Mouse (Mus musculus) embryonic facial prominence, embryonic 15.5 days (tissue): ENCODE data around the gene Rnft2. TPM values are rescaled to one million over a fixed set of nuclear protein-coding genes. Genes with fewer than 3 reads are reported as not detected.

ENCODE experiments used
- ATAC-seq: fragments of 200-750 bp; cut with Nextera tagmentation; 2 replicates; pipeline ENCODE4 v1.8.0; 2017; ENCODE audit warnings: low read depth, moderate TSS enrichment; ENCODE audit not compliant: insufficient number of reproducible peaks, low FRiP score, low TSS enrichment
- H3K27ac ChIP-seq: fragments of 300-500 bp; sonication (generic); replicated peaks from 2 replicates; pipeline ENCODE4 v1.5.1; 2015; ENCODE audit warnings: mild to moderate bottlenecking, inconsistent platforms
- H3K27me3 ChIP-seq: fragments of 300-500 bp; sonication (generic); 2 replicates; pipeline ENCODE4 v1.6.1; 2015; ENCODE audit warnings: inconsistent platforms
- H3K36me3 ChIP-seq: fragments of 300-500 bp; sonication (generic); 2 replicates; pipeline ENCODE4 v1.6.1; 2015; ENCODE audit warnings: mild to moderate bottlenecking, inconsistent platforms
- H3K4me1 ChIP-seq: fragments of 300-500 bp; sonication (generic); 2 replicates; pipeline ENCODE4 v1.6.1; 2015; ENCODE audit warnings: inconsistent platforms
- H3K4me2 ChIP-seq: fragments of 300-500 bp; sonication (generic); replicated peaks from 2 replicates; pipeline ENCODE4 v1.6.1; 2015; ENCODE audit warnings: mild to moderate bottlenecking, inconsistent platforms
- H3K4me3 ChIP-seq: fragments of 300-500 bp; sonication (generic); replicated peaks from 2 replicates; pipeline ENCODE4 v1.5.1; 2015; ENCODE audit warnings: mild to moderate bottlenecking, inconsistent platforms
- H3K9ac ChIP-seq: fragments of 300-500 bp; sonication (generic); 2 replicates; pipeline ENCODE4 v1.6.1; 2015; ENCODE audit warnings: inconsistent platforms
- H3K9me3 ChIP-seq: fragments of 300-500 bp; sonication (generic); replicated peaks from 2 replicates; pipeline ENCODE4 v1.6.1; 2016; ENCODE audit warnings: inconsistent platforms
- WGBS: fragments of 180-500 bp; shearing (Covaris S2); methylation state at CpG from one replicate; pipeline ENCODE4 v1.1.7; 2015; 5-methylcytosine and 5-hydroxymethylcytosine counted together
- polyA plus RNA-seq: library from polyadenylated mRNA; unstranded; fragments of >200 nt; fragmentation: Nextera tagmentation; extraction: Ambion mirVana; gene quantifications from 2 replicates; pipeline ENCODE4 v1.2.1, GENCODE M21; 2015

Gene Rnft2
- polyA plus RNA-seq, 1 experiment from 2014 or later: 4.3 TPM

DNA sequence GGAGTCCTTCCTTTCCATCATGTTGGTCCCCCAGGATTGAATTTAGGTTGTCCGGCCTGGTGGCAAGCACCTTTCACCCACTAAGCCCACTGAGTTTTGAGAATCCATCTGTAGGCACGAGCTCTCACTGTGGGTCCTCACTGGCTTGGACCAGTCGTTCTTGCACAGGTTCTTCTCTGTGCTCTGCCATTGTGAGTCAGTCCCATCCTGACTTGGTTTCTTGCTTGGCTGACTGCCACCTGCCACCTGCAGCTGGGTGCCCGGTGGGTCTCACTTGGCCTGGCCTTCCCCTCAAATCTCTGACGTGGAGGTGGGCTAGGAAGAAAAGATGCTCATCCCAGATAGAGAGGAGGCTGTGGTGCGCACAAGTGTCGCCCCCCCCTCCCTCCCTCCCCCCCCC is 6.1 kb upstream of the Rnft2 start:
- WGBS: 77% methylated on average over 7 of the region's 7 CpGs

DNA sequence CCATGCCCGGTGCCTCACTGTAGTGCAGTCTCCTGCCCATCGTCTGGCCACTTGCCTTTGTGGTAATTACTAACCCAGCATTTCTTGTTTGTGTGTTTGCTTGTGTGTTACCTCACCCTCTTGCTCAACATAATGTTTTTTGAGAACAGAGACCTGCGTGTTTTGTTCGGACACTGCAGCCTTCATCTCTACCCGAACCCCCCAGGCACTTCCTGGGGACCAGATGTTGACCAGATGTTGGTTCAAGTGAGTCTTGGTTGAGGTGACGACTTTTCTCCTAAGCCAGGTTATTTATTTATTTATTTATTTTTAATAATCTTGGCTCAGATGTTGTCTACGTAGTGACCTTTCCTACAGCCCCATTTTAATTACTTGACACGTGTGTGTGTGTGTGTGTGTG is 2.5 kb upstream of the Rnft2 start:
- 51% methylated on average over 8 of the region's 8 CpGs for WGBS
- H3K4me2 ChIP-seq: no peak overlapping the region

More for the DNA sequence above, 6.1 kb upstream of the Rnft2 start:
- H3K27me3 ChIP-seq: no peaks in the 10 kb centered on the region
- H3K4me3 ChIP-seq: no peak overlapping the region
- H3K36me3 ChIP-seq: peaks cover 19% of the 10 kb centered on the region
- H3K4me1 ChIP-seq: peaks cover 12% of the 10 kb centered on the region
- no peak overlapping the region for H3K27ac ChIP-seq
- no peak overlapping the region for H3K4me2 ChIP-seq
- no peak for ATAC-seq
- no peaks in the 10 kb centered on the region for H3K9me3 ChIP-seq
- no peak overlapping the region for H3K9ac ChIP-seq

GRCm38 (mm10) chr5:118245606-118246308 is 841 bp upstream of the Rnft2 start:
- no peaks in the 10 kb centered on the region for H3K9me3 ChIP-seq
- no peaks in the 10 kb centered on the region for H3K27me3 ChIP-seq
- H3K9ac ChIP-seq: peak overlapping the region; percentile 75
- H3K4me1 ChIP-seq: peaks cover 27% of the 10 kb centered on the region
- peak overlapping the region; percentile 87 for H3K4me2 ChIP-seq
- H3K4me3 ChIP-seq: peak overlapping the region; percentile 85
- peak overlapping the region; percentile 81 for H3K27ac ChIP-seq
- peaks cover 33% of the 10 kb centered on the region for H3K36me3 ChIP-seq
- 4% methylated on average over 15 of the region's 15 CpGs for WGBS
- no peak for ATAC-seq

More for the DNA sequence above, 2.5 kb upstream of the Rnft2 start:
- Histone ChIP-seq H3K9ac (no peak overlapping the region), H3K36me3 (peaks cover 24% of the 10 kb centered on the region), H3K4me3 (no peak overlapping the region), H3K4me1 (peaks cover 27% of the 10 kb centered on the region), H3K9me3 (no peaks in the 10 kb centered on the region), H3K27ac (no peak overlapping the region), H3K27me3 (no peaks in the 10 kb centered on the region)
- ATAC-seq: no peak

GRCm38 (mm10) chr5:118239671-118240070 is 5.2 kb downstream of the Rnft2 start:
- no peak for ATAC-seq
- H3K9ac ChIP-seq: no peak overlapping the region
- H3K4me1 ChIP-seq: peaks cover 10% of the 10 kb centered on the region; the same call in 1 of the 2 replicates
- 87% methylated on average over 12 of the region's 12 CpGs for WGBS
- H3K27ac ChIP-seq: no peak overlapping the region
- H3K4me3 ChIP-seq: no peak overlapping the region
- H3K9me3 ChIP-seq: no peaks in the 10 kb centered on the region
- no peaks in the 10 kb centered on the region for H3K27me3 ChIP-seq
- no peak overlapping the region for H3K4me2 ChIP-seq
- H3K36me3 ChIP-seq: peaks cover 30% of the 10 kb centered on the region

GRCm38 (mm10) chr5:118236891-118237290 is 8.0 kb downstream of the Rnft2 start:
- H3K4me3 ChIP-seq: no peak overlapping the region
- 79% methylated on average over 12 of the region's 12 CpGs for whole genome bisulfite sequencing
- no peaks in the 10 kb centered on the region for H3K27me3 ChIP-seq
- ATAC-seq: no peak
- H3K9ac ChIP-seq: no peak overlapping the region
- H3K9me3 ChIP-seq: no peaks in the 10 kb centered on the region
- peaks cover 22% of the 10 kb centered on the region; the same call in 1 of the 2 replicates for H3K36me3 ChIP-seq
- no peaks in the 10 kb centered on the region for H3K4me1 ChIP-seq
- no peak overlapping the region for H3K27ac ChIP-seq
- no peak overlapping the region for H3K4me2 ChIP-seq

- WGBS: 90% methylated on average over 13 of the region's 13 CpGs
- ATAC-seq: no peak
- Histone ChIP-seq H3K9me3 (no peaks in the 10 kb centered on the region), H3K4me2 (no peak overlapping the region), H3K36me3 (peaks cover 18% of the 10 kb centered on the region; the same call in 1 of the 2 replicates), H3K27ac (no peak overlapping the region), H3K27me3 (no peaks in the 10 kb centered on the region), H3K4me3 (no peak overlapping the region), H3K4me1 (no peaks in the 10 kb centered on the region), H3K9ac (no peak overlapping the region)
These were observed 14.8 kb downstream of the Rnft2 start for GRCm38 (mm10) chr5:118230071-118230611.

GRCm38 (mm10) chr5:118223142-118223757 is 21.7 kb downstream of the Rnft2 start:
- no peak for ATAC-seq

DNA sequence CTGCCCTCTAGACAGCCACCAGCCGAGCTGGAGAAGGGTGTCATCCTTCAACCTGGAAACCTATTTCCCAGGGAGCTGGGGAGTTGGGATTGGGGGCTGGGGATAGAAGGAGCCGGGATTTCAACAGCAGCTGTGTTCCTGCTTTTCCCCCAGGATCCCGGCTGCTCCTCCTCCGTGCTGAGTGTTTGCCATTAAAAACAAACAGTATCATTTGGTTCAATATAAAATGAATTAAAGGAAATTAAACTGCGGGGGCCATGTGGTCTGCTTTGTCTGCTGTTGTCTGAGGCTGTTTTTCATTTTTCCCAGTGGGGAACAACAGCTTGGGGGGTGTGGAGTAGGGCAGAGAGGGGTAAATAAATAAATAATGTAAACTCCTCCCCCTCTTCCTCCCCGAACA is 27.5 kb downstream of the Rnft2 start:
- WGBS: 52% methylated on average over 6 of the region's 6 CpGs
- H3K4me2 ChIP-seq: no peak overlapping the region
- peaks cover 14% of the 10 kb centered on the region for H3K4me1 ChIP-seq
- H3K9me3 ChIP-seq: no peaks in the 10 kb centered on the region
- H3K27me3 ChIP-seq: no peaks in the 10 kb centered on the region
- no peak for ATAC-seq
- H3K36me3 ChIP-seq: no peaks in the 10 kb centered on the region; the same call in 1 of the 2 replicates
- no peak overlapping the region for H3K27ac ChIP-seq
- no peak overlapping the region for H3K9ac ChIP-seq
- no peak overlapping the region for H3K4me3 ChIP-seq

More at GRCm38 (mm10) chr5:118223142-118223757, 21.7 kb downstream of the Rnft2 start:
- Histone ChIP-seq H3K4me3 (no peak overlapping the region), H3K9ac (no peak overlapping the region), H3K27me3 (no peaks in the 10 kb centered on the region), H3K9me3 (no peaks in the 10 kb centered on the region), H3K4me2 (no peak overlapping the region), H3K4me1 (no peaks in the 10 kb centered on the region), H3K27ac (no peak overlapping the region), H3K36me3 (peaks cover 6% of the 10 kb centered on the region; the same call in 1 of the 2 replicates)
- WGBS: 71% methylated on average over 9 of the region's 9 CpGs

- H3K9me3 ChIP-seq: no peaks in the 10 kb centered on the region
- no peaks in the 10 kb centered on the region for H3K36me3 ChIP-seq
- H3K4me3 ChIP-seq: peak overlapping the region; percentile 42
- 0 out of 2 replicates have a peak overlapping the region, but pooled peaks have one; percentile 7 for H3K9ac ChIP-seq
- H3K4me2 ChIP-seq: peak overlapping the region; percentile 73
- H3K27me3 ChIP-seq: no peaks in the 10 kb centered on the region
- 5% methylated on average over 24 of the region's 24 CpGs for WGBS
- H3K4me1 ChIP-seq: peaks cover 14% of the 10 kb centered on the region
- ATAC-seq: peak; percentile 77
- 0 out of 2 replicates have a peak overlapping the region, but pooled peaks have one; percentile 14 for H3K27ac ChIP-seq
These were observed 30.3 kb downstream of the Rnft2 start for GRCm38 (mm10) chr5:118214418-118215154.

GRCm38 (mm10) chr5:118214012-118214411 is 30.9 kb downstream of the Rnft2 start:
- 12% methylated on average over 5 of the region's 5 CpGs for WGBS
- H3K4me3 ChIP-seq: peak overlapping the region; percentile 42
- ATAC-seq: no peak
- H3K4me2 ChIP-seq: peak overlapping the region; percentile 73
- H3K36me3 ChIP-seq: no peaks in the 10 kb centered on the region
- H3K4me1 ChIP-seq: peaks cover 14% of the 10 kb centered on the region
- H3K9ac ChIP-seq: 0 out of 2 replicates have a peak overlapping the region, but pooled peaks have one; percentile 7
- no peaks in the 10 kb centered on the region for H3K9me3 ChIP-seq
- 0 out of 2 replicates have a peak overlapping the region, but pooled peaks have one; percentile 14 for H3K27ac ChIP-seq
- no peaks in the 10 kb centered on the region for H3K27me3 ChIP-seq

GRCm38 (mm10) chr5:118205852-118206251 is 39.1 kb downstream of the Rnft2 start:
- no peak overlapping the region for H3K27ac ChIP-seq
- 0 out of 2 replicates have a peak, but pooled peaks cover 6% of the 10 kb centered on the region for H3K36me3 ChIP-seq
- ATAC-seq: no peak
- H3K4me1 ChIP-seq: no peaks in the 10 kb centered on the region
- no peaks in the 10 kb centered on the region for H3K27me3 ChIP-seq
- 83% methylated on average over 8 of the region's 8 CpGs for WGBS
- no peak overlapping the region for H3K4me3 ChIP-seq
- H3K9ac ChIP-seq: no peak overlapping the region
- H3K9me3 ChIP-seq: no peaks in the 10 kb centered on the region
- H3K4me2 ChIP-seq: no peak overlapping the region
